Mouse (Mus musculus): ENCODE measurements around the gene Ndufa13. TPM values are rescaled to one million over a fixed set of nuclear protein-coding genes. Genes with fewer than 3 reads are reported as not detected.

Gene Ndufa13
- 100 TPM for polyA plus RNA-seq (2017; shearing (Covaris generic))

DNA sequence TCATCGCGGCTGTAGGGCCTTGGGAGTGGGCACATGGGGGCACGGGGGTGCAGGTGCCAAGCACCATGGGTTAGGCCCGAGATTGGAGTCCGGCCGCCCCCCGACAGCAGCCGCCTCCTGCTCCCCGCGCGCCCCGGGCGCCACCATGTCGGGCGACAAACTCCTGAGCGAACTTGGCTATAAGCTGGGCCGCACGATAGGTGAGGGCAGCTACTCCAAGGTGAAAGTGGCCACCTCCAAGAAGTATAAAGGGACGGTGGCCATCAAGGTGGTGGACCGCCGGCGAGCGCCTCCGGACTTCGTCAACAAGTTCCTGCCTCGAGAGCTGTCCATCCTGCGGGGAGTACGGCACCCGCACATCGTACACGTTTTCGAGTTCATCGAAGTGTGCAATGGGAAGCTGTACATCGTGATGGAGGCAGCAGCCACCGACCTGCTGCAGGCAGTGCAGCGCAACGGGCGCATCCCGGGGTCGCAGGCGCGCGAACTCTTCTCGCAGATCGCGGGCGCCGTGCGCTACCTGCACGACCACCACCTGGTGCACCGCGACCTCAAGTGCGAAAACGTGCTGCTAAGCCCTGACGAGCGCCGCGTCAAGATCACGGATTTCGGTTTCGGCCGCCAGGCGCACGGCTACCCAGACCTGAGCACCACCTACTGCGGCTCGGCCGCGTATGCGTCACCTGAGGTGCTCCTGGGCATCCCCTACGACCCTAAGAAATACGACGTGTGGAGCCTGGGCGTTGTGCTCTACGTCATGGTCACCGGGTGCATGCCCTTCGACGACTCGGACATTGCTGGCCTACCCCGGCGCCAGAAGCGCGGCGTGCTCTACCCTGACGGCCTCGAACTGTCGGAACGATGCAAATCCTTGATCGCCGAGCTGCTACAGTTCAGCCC lies at the start of gene Ndufa13, which contains the start of the genes Tssk6 and Yjefn3:
Ndufa13 (minus strand) TSS at position 396 of the 900 bp plus-strand sequence.
Tssk6 (plus strand) TSS at position 22 of the 900 bp plus-strand sequence.
Yjefn3 (minus strand) TSS at position 550 of the 900 bp plus-strand sequence.

DNA sequence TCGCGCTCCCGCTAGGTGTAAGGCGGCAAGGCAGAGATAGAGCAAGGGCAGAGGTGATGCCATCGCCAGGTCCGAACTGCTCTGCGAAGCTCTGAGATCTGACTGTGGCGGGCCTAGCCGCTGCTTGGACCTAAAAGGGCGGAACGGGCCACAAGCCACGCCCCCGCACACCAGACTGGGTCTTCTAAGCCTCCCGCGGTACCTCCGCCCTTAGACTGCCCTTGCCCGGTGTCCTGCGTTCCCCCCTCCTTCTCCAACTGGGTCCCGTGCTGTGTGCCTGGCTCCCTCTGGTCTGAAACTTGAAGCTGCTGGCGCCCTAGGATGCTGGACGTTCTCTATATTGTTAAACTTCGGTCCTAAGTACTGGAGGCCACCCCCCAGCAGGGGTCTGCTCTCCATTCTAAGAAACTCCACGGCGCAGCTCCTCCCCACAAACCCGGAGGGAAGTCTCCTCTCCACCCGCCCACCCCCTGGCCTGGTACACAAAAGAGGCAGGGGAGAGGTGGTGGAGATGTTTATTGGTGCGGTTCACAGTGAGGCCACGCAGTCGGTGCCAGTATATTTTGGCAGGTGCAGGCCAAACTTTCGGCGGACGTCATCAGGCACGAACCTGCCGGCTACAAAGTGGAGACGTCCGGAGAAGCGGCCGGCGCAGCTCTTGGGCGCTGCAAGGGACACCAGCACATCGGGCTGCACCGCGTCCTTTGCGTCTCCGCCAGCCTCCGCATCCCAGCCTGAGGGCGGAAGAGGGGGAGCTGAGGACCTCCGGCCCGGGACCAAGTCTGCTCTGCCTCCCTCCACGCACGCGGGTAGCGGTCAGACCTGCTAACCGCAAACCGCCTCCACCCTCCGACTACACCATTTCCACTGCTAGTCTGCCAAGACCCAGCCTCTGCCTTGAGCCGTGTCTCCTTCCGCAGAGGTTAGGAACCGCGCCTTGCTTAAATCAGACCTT lies 14.8 kb downstream of the Ndufa13 start, which contains the start of gene Cilp2:
Cilp2 (minus strand) TSS at position 399 of the 955 bp plus-strand sequence.

Other genes with a start within 250 kb of the Ndufa13 start
- 0.36 TPM for gene Zfp964, start 248.1 kb downstream of the Ndufa13 start, polyA plus RNA-seq (2017; shearing (Covaris generic))
- 108 TPM for gene Zfp869, start 191.8 kb downstream of the Ndufa13 start, polyA plus RNA-seq (2017; shearing (Covaris generic))
- gene Zfp963, start 152.6 kb downstream of the Ndufa13 start, polyA plus RNA-seq (2017; shearing (Covaris generic)) = 3.5 TPM
- not detected for gene Gm20422, start 127.7 kb downstream of the Ndufa13 start, polyA plus RNA-seq (2017; shearing (Covaris generic))
- 71.1 TPM for gene Atp13a1, start 111.4 kb downstream of the Ndufa13 start, polyA plus RNA-seq (2017; shearing (Covaris generic))
- 20.8 TPM for gene Zfp866, start 111.4 kb downstream of the Ndufa13 start, polyA plus RNA-seq (2017; shearing (Covaris generic))
- 148 TPM for gene Gmip, start 93.9 kb downstream of the Ndufa13 start, polyA plus RNA-seq (2017; shearing (Covaris generic))
- 0.15 TPM for gene Lpar2, start 80.1 kb downstream of the Ndufa13 start, polyA plus RNA-seq (2017; shearing (Covaris generic))
- gene Pbx4, start 70.1 kb downstream of the Ndufa13 start, polyA plus RNA-seq (2017; shearing (Covaris generic)) = 11.3 TPM
- not detected for gene Cilp2, start 14.9 kb downstream of the Ndufa13 start, polyA plus RNA-seq (2017; shearing (Covaris generic))
- 1.2 TPM for gene Tssk6, start 374 bp downstream of the Ndufa13 start, polyA plus RNA-seq (2017; shearing (Covaris generic))
- gene Yjefn3, start 154 bp upstream of the Ndufa13 start, polyA plus RNA-seq (2017; shearing (Covaris generic)) = not detected
- gene Gatad2a, start 93.8 kb upstream of the Ndufa13 start, polyA plus RNA-seq (2017; shearing (Covaris generic)) = 124 TPM
- 106 TPM for gene Mau2, start 140.2 kb upstream of the Ndufa13 start, polyA plus RNA-seq (2017; shearing (Covaris generic))
- gene Sugp1, start 140.3 kb upstream of the Ndufa13 start, polyA plus RNA-seq (2017; shearing (Covaris generic)) = 44.5 TPM
- not detected for gene Tm6sf2, start 170.4 kb upstream of the Ndufa13 start, polyA plus RNA-seq (2017; shearing (Covaris generic))
- gene Hapln4, start 180.9 kb upstream of the Ndufa13 start, polyA plus RNA-seq (2017; shearing (Covaris generic)) = not detected
- gene Ncan, start 218.3 kb upstream of the Ndufa13 start, polyA plus RNA-seq (2017; shearing (Covaris generic)) = not detected
- 36.9 TPM for gene Nr2c2ap, start 228.8 kb upstream of the Ndufa13 start, polyA plus RNA-seq (2017; shearing (Covaris generic))
- 19.6 TPM for gene Rfxank, start 236.6 kb upstream of the Ndufa13 start, polyA plus RNA-seq (2017; shearing (Covaris generic))
- 38.5 TPM for gene Borcs8, start 236.9 kb upstream of the Ndufa13 start, polyA plus RNA-seq (2017; shearing (Covaris generic))
- 1.3 TPM for gene Mef2b, start 237.2 kb upstream of the Ndufa13 start, polyA plus RNA-seq (2017; shearing (Covaris generic))

Data from effector memory CD4-positive, alpha-beta T cell, adult 5 months (primary cell).